19 mouse cellular contexts compared by ENCODE assay signal in genomic region chr10:122685836-122686531, GRCm38 (mm10). TPM values are rescaled to one million over a fixed set of nuclear protein-coding genes. Genes with fewer than 3 reads are reported as not detected.
DNase-seq lines count a peak whose midpoint lies in the region; ATAC-seq and TF ChIP-seq lines count a peak whose summit lies in the region.
"Had no signal": no experiment of that assay in that cellular context is flagged by ENCODE, and none has a peak within 500 bp of the region (broad histone marks: within the 10 kb centered on the region; RNA-seq: fewer than 3 reads in every experiment).

No protein-coding gene starts in this region.

- no peaks in the 10 kb centered on the region; the same call in none of the 2 replicates for H3K36me3 ChIP-seq in hindbrain, embryonic 15.5 days
- H3K36me3 ChIP-seq in hindbrain, embryonic 13.5 days, result peaks cover 5% of the 10 kb centered on the region
- no peaks in the 10 kb centered on the region for H3K36me3 ChIP-seq in midbrain, postnatal 0 days (ENCODE audit: insufficient read depth, low read length)
- H3K36me3 ChIP-seq in midbrain, embryonic 14.5 days (ENCODE audit: control insufficient read depth, insufficient read depth, low read length), result no peaks in the 10 kb centered on the region
- H3K36me3 ChIP-seq: embryonic facial prominence, embryonic 13.5 days; forebrain, embryonic 12.5 days; heart, embryonic 15.5 days had no signal

- DNase-seq in cerebellum, adult 9-10 months, result peak; percentile 35
- no peak for DNase-seq in cerebellum, adult 9-11 months
- peak; percentile 72 for DNase-seq in left cerebral cortex, postnatal 4 days
- no peak for DNase-seq in left cerebral cortex, postnatal 14 days (ENCODE audit: low spot score in 2 of 2)
- DNase-seq in midbrain, postnatal 0 days (ENCODE audit: low spot score), result peak; percentile 62
- DNase-seq in midbrain, embryonic 14.5 days, result no peak
- DNase-seq: adrenal gland, postnatal 10 days; gastrocnemius, postnatal 10 days; heart, adult 2 months; heart, postnatal 14 days; kidney, adult 11 months had no signal

- H3K4me1 ChIP-seq in hindbrain, embryonic 15.5 days (replicated peaks), result peaks cover 5% of the 10 kb centered on the region
- H3K4me1 ChIP-seq in hindbrain, embryonic 13.5 days (replicated peaks), result peaks cover 12% of the 10 kb centered on the region
- no peaks in the 10 kb centered on the region for H3K4me1 ChIP-seq in midbrain, postnatal 0 days (ENCODE audit: insufficient read depth, low read length)
- no peaks in the 10 kb centered on the region for H3K4me1 ChIP-seq in midbrain, embryonic 14.5 days (ENCODE audit: control insufficient read depth, insufficient read depth, low read length)
- H3K4me1 ChIP-seq: embryonic facial prominence, embryonic 13.5 days; heart, embryonic 15.5 days had no signal

- no peaks in the 10 kb centered on the region for H3K27me3 ChIP-seq in hindbrain, embryonic 15.5 days
- H3K27me3 ChIP-seq in hindbrain, embryonic 13.5 days, result 0 out of 2 replicates have a peak, but pooled peaks cover 4% of the 10 kb centered on the region
- no peaks in the 10 kb centered on the region for H3K27me3 ChIP-seq in midbrain, postnatal 0 days (ENCODE audit: insufficient read depth, low read length)
- no peaks in the 10 kb centered on the region for H3K27me3 ChIP-seq in midbrain, embryonic 14.5 days (ENCODE audit: control insufficient read depth, insufficient read depth, low read length)
- H3K27me3 ChIP-seq: heart, embryonic 15.5 days had no signal

- H3K4me3 ChIP-seq in hindbrain, embryonic 15.5 days, result no peak overlapping the region
- no peak overlapping the region for H3K4me3 ChIP-seq in hindbrain, embryonic 13.5 days
- no peak overlapping the region for H3K4me3 ChIP-seq in midbrain, postnatal 0 days (ENCODE audit: low read depth, low read length)
- H3K4me3 ChIP-seq in midbrain, embryonic 14.5 days (replicated peaks; ENCODE audit: low read depth, low read length), result no peak overlapping the region
- H3K4me3 ChIP-seq: embryonic facial prominence, embryonic 13.5 days; forebrain, embryonic 12.5 days; heart, adult 2 months; heart, embryonic 15.5 days had no signal

- peak; percentile 54; the same call in 1 of the 2 replicates for ATAC-seq in hindbrain, embryonic 15.5 days (ENCODE audit: low FRiP score, low read depth)
- ATAC-seq in hindbrain, embryonic 13.5 days (ENCODE audit: low FRiP score), result no peak
- no peak for ATAC-seq in midbrain, postnatal 0 days (ENCODE audit: low FRiP score)
- no peak for ATAC-seq in midbrain, embryonic 14.5 days (ENCODE audit: low FRiP score, low TSS enrichment)
- ATAC-seq: forebrain, embryonic 16.5 days; inflammation-experienced regulatory T-cells, adult 6 months had no signal

- no peak for TF ChIP-seq CTCF in midbrain, postnatal 0 days (IDR thresholded peaks at IDR 0.05)

- WGBS in hindbrain, embryonic 15.5 days, result 74% methylated on average over 19 of the region's 19 CpGs
- WGBS in hindbrain, embryonic 13.5 days, result 85% methylated on average over 19 of the region's 19 CpGs
- 85% methylated on average over 19 of the region's 19 CpGs for WGBS in midbrain, postnatal 0 days
- 84% methylated on average over 19 of the region's 19 CpGs for WGBS in midbrain, embryonic 14.5 days

- no peak overlapping the region for H3K9ac ChIP-seq in hindbrain, embryonic 15.5 days
- H3K9ac ChIP-seq in hindbrain, embryonic 13.5 days, result no peak overlapping the region
- no peak overlapping the region for H3K9ac ChIP-seq in midbrain, postnatal 0 days (replicated peaks; ENCODE audit: low read length, poor library complexity, severe bottlenecking)
- H3K9ac ChIP-seq in midbrain, embryonic 14.5 days (replicated peaks; ENCODE audit: low read length), result no peak overlapping the region
- H3K9ac ChIP-seq: embryonic facial prominence, embryonic 13.5 days; forebrain, embryonic 12.5 days; heart, embryonic 15.5 days had no signal

- H3K27ac ChIP-seq in hindbrain, embryonic 15.5 days (replicated peaks), result no peak overlapping the region
- H3K27ac ChIP-seq in hindbrain, embryonic 13.5 days, result no peak overlapping the region
- no peak overlapping the region for H3K27ac ChIP-seq in midbrain, postnatal 0 days (ENCODE audit: low read depth, low read length)
- no peak overlapping the region for H3K27ac ChIP-seq in midbrain, embryonic 14.5 days (replicated peaks; ENCODE audit: low read depth, low read length)
- H3K27ac ChIP-seq: embryonic facial prominence, embryonic 13.5 days; forebrain, embryonic 12.5 days; heart, adult 2 months; heart, embryonic 15.5 days had no signal

- no peaks in the 10 kb centered on the region for H3K9me3 ChIP-seq in hindbrain, embryonic 15.5 days
- H3K9me3 ChIP-seq in hindbrain, embryonic 13.5 days, result no peaks in the 10 kb centered on the region
- H3K9me3 ChIP-seq in midbrain, postnatal 0 days (ENCODE audit: low read length), result no peaks in the 10 kb centered on the region
- H3K9me3 ChIP-seq in midbrain, embryonic 14.5 days (ENCODE audit: control insufficient read depth, low read length), result no peaks in the 10 kb centered on the region
- H3K9me3 ChIP-seq: embryonic facial prominence, embryonic 13.5 days; forebrain, embryonic 12.5 days; heart, embryonic 15.5 days had no signal

- H3K4me2 ChIP-seq in hindbrain, embryonic 15.5 days, result no peak overlapping the region
- no peak overlapping the region for H3K4me2 ChIP-seq in hindbrain, embryonic 13.5 days
- no peak overlapping the region for H3K4me2 ChIP-seq in midbrain, postnatal 0 days (ENCODE audit: low read depth, low read length, poor library complexity, severe bottlenecking)
- no peak overlapping the region for H3K4me2 ChIP-seq in midbrain, embryonic 14.5 days (ENCODE audit: low read length)
- H3K4me2 ChIP-seq: embryonic facial prominence, embryonic 13.5 days; forebrain, embryonic 12.5 days; heart, embryonic 11.5 days; heart, embryonic 15.5 days had no signal

- intact Hi-C loops in left cerebral cortex, postnatal 4 days (cut with DNase I), result loop anchor here (10.0 kb wide), 1 partner anchor 109 kb away; no protein-coding TSS in a partner anchor
- intact Hi-C loops in left cerebral cortex, postnatal 14 days (cut with DNase I), result loop anchor here (10.0 kb wide), 1 partner anchor 299 kb away; no protein-coding TSS in a partner anchor

RNA-seq across cellular contexts. Expression of gene Ppm1h, which starts 7.4 kb away (rescaled TPM):
- 29.4 and 31.2 TPM in 2 replicates for polyA plus RNA-seq in hindbrain, embryonic 15.5 days (2015; fragmentation: Nextera tagmentation; extraction: Ambion mirVana)
- polyA plus RNA-seq in hindbrain, embryonic 13.5 days (2015; fragmentation: Nextera tagmentation; extraction: Ambion mirVana), result 20.3 and 20.6 TPM in 2 replicates
- total RNA-seq in left cerebral cortex, postnatal 4 days (2021), result 10 to 100 TPM; 63.3 to 68.3 TPM
- total RNA-seq in left cerebral cortex, postnatal 14 days (2021), result 10 to 100 TPM; 88.0 to 98.7 TPM
- 34.8 and 42.8 TPM in 2 replicates for total RNA-seq in midbrain, postnatal 0 days (2014; rRNA removed)
- 25.9 and 28.0 TPM in 2 replicates for polyA plus RNA-seq in midbrain, postnatal 0 days (2015; fragmentation: Nextera tagmentation; extraction: Ambion mirVana)
- 19.8 and 23.3 TPM in 2 replicates for polyA plus RNA-seq in midbrain, embryonic 14.5 days (2014; fragmentation: Nextera tagmentation; extraction: Ambion mirVana)

Comparison
In these comparisons a context has a peak if more than half of its experiments do, and no peak if none do; other contexts are left out.
1. DNase-seq: peak in cerebellum, adult 9-10 months (single experiment), left cerebral cortex, postnatal 4 days (single experiment) and midbrain, postnatal 0 days (single experiment); none in cerebellum, adult 9-11 months (single experiment), left cerebral cortex, postnatal 14 days (0 of 2) and midbrain, embryonic 14.5 days (single experiment).